Mouse (Mus musculus) lung, adult 2 months (tissue): ENCODE results near the gene Bbx.

Source experiments
- CTCF ChIP-seq: fragments of 200-500 bp; IDR thresholded peaks from 2 replicates; pipeline ENCODE4 v1.5.1; 2011; ENCODE audit warnings: mild to moderate bottlenecking, low read length, control low read depth; ENCODE audit not compliant: insufficient read depth
- POLR2A ChIP-seq: fragments of 200-500 bp; IDR thresholded peaks from 2 replicates; pipeline ENCODE4 v1.6.1; 2011; ENCODE audit warnings: low read depth, mild to moderate bottlenecking, control low read depth, low read length, borderline replicate concordance; ENCODE audit errors: extremely low read depth

DNA sequence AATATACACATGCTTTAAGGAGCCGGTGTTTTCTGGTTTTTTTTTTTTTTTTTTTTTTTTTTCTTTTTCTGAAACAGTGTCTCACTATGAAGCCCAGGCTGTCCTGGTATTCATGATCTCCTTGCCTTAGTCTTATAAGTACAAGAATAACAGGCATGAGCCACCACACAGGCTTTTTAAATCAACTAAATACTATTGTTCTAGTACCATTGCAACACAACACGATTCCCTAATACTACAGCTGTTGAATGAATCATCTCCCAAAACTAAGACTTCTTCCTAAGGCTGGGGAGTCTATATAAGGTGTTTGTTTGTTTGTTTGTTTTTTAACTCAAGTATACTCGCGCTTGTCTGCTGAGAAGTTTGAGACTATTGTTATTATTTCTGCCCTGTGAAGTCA is 169.5 kb downstream of the Bbx start:
- TF ChIP-seq POLR2A: no peak
- no peak for TF ChIP-seq CTCF
